Mouse (Mus musculus) forebrain, embryonic 13.5 days (tissue): ENCODE data around the gene Rubcnl. TPM values are rescaled to one million over a fixed set of nuclear protein-coding genes. Genes with fewer than 3 reads are reported as not detected.

Experiments used
- ATAC-seq: fragments of 200-750 bp; cut with Nextera tagmentation; 2 replicates; pipeline ENCODE4 v1.8.0; 2017
- H3K27ac ChIP-seq: fragments of 300-500 bp; sonication (generic); 2 replicates; pipeline ENCODE4 v1.5.1; 2015; ENCODE audit warnings: inconsistent platforms, mild to moderate bottlenecking, moderate library complexity
- H3K27me3 ChIP-seq: fragments of 300-500 bp; sonication (generic); 2 replicates; pipeline ENCODE4 v1.6.1; 2015; ENCODE audit warnings: mild to moderate bottlenecking, inconsistent platforms
- H3K36me3 ChIP-seq: fragments of 300-500 bp; sonication (generic); 2 replicates; pipeline ENCODE4 v1.6.1; 2015; ENCODE audit warnings: mild to moderate bottlenecking, inconsistent platforms; ENCODE audit not compliant: poor library complexity, severe bottlenecking
- H3K4me1 ChIP-seq: fragments of 300-500 bp; sonication (generic); 2 replicates; pipeline ENCODE4 v1.6.1; 2015; ENCODE audit warnings: inconsistent platforms
- H3K4me2 ChIP-seq: fragments of 300-500 bp; sonication (generic); 2 replicates; pipeline ENCODE4 v1.6.1; 2015; ENCODE audit warnings: inconsistent platforms, mild to moderate bottlenecking, moderate library complexity
- H3K4me3 ChIP-seq: fragments of 300-500 bp; sonication (generic); 2 replicates; pipeline ENCODE4 v1.5.1; 2015; ENCODE audit warnings: mild to moderate bottlenecking, inconsistent platforms
- H3K9ac ChIP-seq: fragments of 300-500 bp; sonication (generic); 2 replicates; pipeline ENCODE4 v1.6.1; 2015; ENCODE audit warnings: mild to moderate bottlenecking, inconsistent platforms
- H3K9me3 ChIP-seq: fragments of 300-500 bp; sonication (generic); replicated peaks from 2 replicates; pipeline ENCODE4 v1.6.1; 2016; ENCODE audit warnings: inconsistent platforms
- WGBS: fragments of 180-500 bp; shearing (Covaris S2); methylation state at CpG from one replicate; pipeline ENCODE4 v1.1.7; 2015; 5-methylcytosine and 5-hydroxymethylcytosine counted together
- polyA plus RNA-seq: library from polyadenylated mRNA; unstranded; fragments of >200 nt; fragmentation: Nextera tagmentation; extraction: Ambion mirVana; gene quantifications from 2 replicates; pipeline ENCODE4 v1.2.1, GENCODE M21; 2015

Gene Rubcnl
- polyA plus RNA-seq, result 0.13 and 0.21 TPM in 2 replicates

DNA sequence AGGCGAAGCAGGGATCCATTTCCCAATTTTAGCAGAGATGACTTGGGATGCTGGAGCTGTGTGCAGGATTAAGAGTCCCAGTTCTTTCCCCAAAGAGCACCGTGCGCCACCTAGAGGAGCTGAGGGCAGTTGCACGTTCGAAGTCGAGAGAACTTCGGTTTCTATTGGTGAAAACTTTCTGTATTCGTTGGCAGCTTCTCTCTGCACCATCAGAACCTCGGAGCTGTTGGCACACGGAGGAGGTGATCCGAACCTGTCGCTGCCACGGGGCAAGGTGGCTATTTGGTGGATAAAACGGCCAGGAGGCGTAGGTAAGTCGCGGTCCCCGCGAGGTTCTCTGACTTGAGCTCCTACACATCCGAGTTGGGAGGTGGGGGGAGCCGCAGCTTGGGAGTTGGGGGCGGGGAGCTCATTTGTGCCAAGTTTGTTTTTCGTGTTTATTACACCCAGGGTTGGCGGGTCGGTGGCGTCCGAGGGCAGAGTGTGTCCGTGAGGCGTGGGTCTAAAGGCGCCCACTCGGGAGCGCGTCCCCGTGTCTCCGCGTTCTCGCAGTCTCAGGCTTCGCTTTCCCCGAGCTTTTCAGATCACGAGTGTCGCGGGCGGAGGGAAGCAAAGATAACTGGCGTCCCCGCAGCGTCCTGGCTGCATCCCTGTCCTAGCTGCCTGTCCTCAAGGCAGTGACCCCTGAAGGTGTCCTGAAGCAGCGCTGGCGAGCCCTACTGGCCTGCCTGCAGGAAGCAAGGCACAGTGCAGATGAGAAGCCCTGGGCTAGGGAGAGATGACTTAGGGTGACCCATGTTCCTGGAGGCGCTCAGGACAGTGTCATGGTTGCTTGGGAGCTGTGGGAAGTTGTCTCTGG, at the start of gene Rubcnl:
Rubcnl (plus strand) TSS at position 172 of the 859 bp plus-strand sequence.
- peak; percentile 75 for ATAC-seq
- H3K27ac ChIP-seq, result no peak within 1 kb of the TSS
- 1% methylated on average over 49 of the region's 49 CpGs for whole genome bisulfite sequencing
- peak within 1 kb of the TSS; percentile 44 for H3K4me3 ChIP-seq
- peak within 1 kb of the TSS; percentile 90 for H3K4me2 ChIP-seq
- no peaks in the 10 kb centered on the region for H3K27me3 ChIP-seq
- peaks cover 8% of the 10 kb centered on the region; the same call in 1 of the 2 replicates for H3K4me1 ChIP-seq
- no peaks in the 10 kb centered on the region for H3K36me3 ChIP-seq
- H3K9ac ChIP-seq, result peak within 1 kb of the TSS; percentile 63
- H3K9me3 ChIP-seq, result no peaks in the 10 kb centered on the region

DNA sequence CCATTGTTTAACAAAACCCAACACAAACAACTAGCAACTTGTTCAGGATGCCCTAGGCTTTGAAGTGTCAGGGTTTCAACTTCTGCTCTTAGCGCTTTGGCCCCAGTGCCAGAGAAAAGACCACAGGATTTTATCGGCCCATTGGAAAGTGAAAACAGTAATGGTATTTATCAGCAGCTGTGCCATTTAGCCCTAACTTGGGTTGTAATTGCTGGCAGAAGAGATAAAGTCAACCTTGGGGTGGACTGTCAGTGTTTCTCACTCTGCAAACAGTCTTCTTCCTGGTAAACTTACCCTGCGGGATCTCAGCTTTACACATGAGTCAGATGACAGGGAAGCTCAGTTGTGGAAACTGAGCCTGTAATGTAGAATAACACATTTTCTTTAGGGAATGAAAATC, 43.6 kb upstream of the Rubcnl start:
- H3K36me3 ChIP-seq, result no peaks in the 10 kb centered on the region
- no peaks in the 10 kb centered on the region for H3K9me3 ChIP-seq
- no peaks in the 10 kb centered on the region for H3K4me1 ChIP-seq
- no peaks in the 10 kb centered on the region for H3K27me3 ChIP-seq
- no peak overlapping the region for H3K27ac ChIP-seq
- no peak overlapping the region for H3K4me2 ChIP-seq
- H3K9ac ChIP-seq, result no peak overlapping the region
- ATAC-seq, result no peak
- H3K4me3 ChIP-seq, result no peak overlapping the region
- 79% methylated on average over 3 of the region's 3 CpGs for WGBS

DNA sequence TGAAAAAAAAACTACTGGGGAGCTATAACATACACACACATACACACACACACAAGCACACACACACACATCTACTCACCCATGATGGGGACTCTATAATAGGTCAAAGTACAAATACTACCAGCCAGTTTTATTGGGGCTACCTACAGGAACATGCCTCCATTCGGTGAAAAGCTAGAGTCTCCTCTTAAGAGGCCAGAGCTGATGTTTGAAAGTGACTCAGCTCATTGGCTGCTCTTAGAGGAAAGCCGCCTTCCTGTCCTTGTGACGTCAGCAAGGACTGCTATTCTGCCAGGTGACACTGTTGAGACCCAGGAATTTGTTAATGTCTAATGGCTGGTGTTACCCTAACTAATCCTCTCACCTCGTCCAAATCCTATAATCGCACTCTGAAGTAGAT, 43.1 kb upstream of the Rubcnl start:
- no peak overlapping the region for H3K4me2 ChIP-seq
- H3K36me3 ChIP-seq, result no peaks in the 10 kb centered on the region
- no peak for ATAC-seq
- H3K4me3 ChIP-seq, result no peak overlapping the region
- no peak overlapping the region for H3K9ac ChIP-seq
- no peaks in the 10 kb centered on the region for H3K27me3 ChIP-seq
- no peak overlapping the region for H3K27ac ChIP-seq
- no peaks in the 10 kb centered on the region for H3K9me3 ChIP-seq
- no peaks in the 10 kb centered on the region for H3K4me1 ChIP-seq
- 90% methylated on average over 5 of the region's 5 CpGs for WGBS

DNA sequence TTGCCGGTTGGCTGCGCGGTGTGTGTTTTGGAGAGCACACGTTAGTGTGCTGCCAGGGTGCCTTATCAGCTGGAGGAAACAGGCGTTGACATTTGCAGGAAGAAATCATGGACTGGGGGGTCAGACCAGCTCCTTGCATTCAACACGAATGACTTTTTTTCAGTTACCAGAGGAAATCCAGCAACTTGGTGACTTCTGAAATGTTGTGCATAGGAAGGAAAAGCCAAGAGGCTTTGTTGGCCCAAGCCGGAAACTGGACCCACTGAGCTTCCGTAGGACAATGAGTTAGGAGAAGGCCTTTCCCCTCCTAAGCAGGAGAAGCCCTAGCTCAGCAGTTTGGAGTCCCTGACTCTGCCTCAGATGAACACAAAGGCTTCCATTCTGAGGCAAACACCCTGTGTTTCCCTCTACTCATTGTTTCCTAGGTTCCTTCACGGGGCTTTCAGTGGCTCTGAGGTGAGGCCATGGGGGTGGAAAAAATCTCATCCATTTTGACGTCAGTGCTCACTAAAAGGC, 41.6 kb upstream of the Rubcnl start:
- Histone ChIP-seq H3K9ac (no peak overlapping the region), H3K4me1 (no peaks in the 10 kb centered on the region), H3K36me3 (no peaks in the 10 kb centered on the region), H3K27me3 (no peaks in the 10 kb centered on the region), H3K4me2 (no peak overlapping the region), H3K9me3 (no peaks in the 10 kb centered on the region), H3K27ac (no peak overlapping the region), H3K4me3 (no peak overlapping the region)
- no peak for ATAC-seq
- WGBS, result 76% methylated on average over 10 of the region's 10 CpGs

DNA sequence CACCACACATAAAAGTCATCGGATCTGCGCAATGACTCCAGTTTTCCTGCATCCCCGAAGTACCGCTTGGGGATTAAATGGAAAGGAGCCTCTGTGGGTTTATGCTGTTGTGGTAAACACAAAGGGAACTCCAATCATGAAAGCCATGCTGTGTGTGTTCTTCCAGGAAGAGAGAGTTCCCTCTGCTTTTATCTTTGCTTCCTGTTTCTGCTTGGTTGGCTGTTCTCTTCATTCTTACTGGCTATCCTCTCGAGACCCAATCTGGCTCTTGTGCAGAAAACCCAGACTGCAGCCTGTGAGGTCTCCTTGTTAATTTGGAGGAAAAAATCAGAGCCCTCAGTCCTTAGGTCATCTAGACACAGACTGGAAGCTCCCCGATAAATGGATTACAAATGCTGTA, 38.9 kb upstream of the Rubcnl start:
- no peak overlapping the region for H3K9ac ChIP-seq
- H3K4me1 ChIP-seq, result no peaks in the 10 kb centered on the region
- 71% methylated on average over 6 of the region's 6 CpGs for WGBS
- H3K36me3 ChIP-seq, result no peaks in the 10 kb centered on the region
- no peaks in the 10 kb centered on the region for H3K27me3 ChIP-seq
- no peak overlapping the region for H3K4me3 ChIP-seq
- ATAC-seq, result no peak
- H3K9me3 ChIP-seq, result no peaks in the 10 kb centered on the region
- no peak overlapping the region for H3K27ac ChIP-seq
- H3K4me2 ChIP-seq, result no peak overlapping the region

DNA sequence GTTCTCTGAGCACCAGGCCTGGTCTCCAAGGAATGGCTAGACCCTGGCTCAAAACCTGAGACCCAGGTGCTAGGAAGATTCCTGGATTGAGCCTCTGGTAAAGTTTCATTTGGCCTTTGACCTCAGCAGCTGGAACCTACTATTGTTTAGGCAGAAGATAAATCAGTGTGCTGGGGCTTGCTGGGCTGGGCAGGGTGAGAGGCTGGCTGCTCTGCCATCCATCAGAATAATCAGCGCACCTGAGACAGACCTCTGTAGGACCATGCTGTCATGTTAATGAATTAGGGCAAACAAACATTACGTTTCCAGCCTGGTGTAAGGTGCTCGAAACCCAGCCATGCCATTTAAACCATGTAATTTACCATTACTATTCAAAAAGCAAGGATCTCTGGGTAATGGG, 34.8 kb upstream of the Rubcnl start:
- Histone ChIP-seq H3K27me3 (no peaks in the 10 kb centered on the region), H3K36me3 (no peaks in the 10 kb centered on the region), H3K4me2 (no peak overlapping the region), H3K4me1 (no peaks in the 10 kb centered on the region), H3K27ac (no peak overlapping the region), H3K9me3 (no peaks in the 10 kb centered on the region), H3K4me3 (no peak overlapping the region), H3K9ac (no peak overlapping the region)
- ATAC-seq, result no peak
- WGBS, result 68% methylated on average over 3 of the region's 3 CpGs

DNA sequence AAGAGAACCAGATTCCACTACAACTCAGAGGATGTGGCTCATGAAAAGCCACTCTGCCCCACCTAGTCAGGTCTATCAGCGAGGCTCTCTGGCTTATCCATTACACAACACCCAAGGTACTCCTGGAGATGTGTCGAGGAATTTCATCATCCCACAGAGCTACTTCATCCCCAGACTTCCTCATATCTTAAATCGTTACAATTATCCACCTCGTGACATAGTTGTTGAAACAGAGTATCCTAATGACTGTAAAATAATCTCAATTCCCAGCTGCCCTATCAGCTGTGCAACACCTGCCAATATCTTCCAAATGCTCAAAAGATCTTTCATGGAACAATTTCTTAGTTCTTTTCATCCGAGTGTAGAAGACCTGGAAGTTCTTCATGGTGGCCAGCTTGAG, 32.7 kb upstream of the Rubcnl start:
- no peaks in the 10 kb centered on the region for H3K36me3 ChIP-seq
- no peak overlapping the region for H3K9ac ChIP-seq
- no peaks in the 10 kb centered on the region for H3K27me3 ChIP-seq
- no peak overlapping the region for H3K4me3 ChIP-seq
- no peak overlapping the region for H3K4me2 ChIP-seq
- H3K4me1 ChIP-seq, result no peaks in the 10 kb centered on the region
- ATAC-seq, result no peak
- 87% methylated on average over 5 of the region's 5 CpGs for WGBS
- no peak overlapping the region for H3K27ac ChIP-seq
- no peaks in the 10 kb centered on the region for H3K9me3 ChIP-seq

DNA sequence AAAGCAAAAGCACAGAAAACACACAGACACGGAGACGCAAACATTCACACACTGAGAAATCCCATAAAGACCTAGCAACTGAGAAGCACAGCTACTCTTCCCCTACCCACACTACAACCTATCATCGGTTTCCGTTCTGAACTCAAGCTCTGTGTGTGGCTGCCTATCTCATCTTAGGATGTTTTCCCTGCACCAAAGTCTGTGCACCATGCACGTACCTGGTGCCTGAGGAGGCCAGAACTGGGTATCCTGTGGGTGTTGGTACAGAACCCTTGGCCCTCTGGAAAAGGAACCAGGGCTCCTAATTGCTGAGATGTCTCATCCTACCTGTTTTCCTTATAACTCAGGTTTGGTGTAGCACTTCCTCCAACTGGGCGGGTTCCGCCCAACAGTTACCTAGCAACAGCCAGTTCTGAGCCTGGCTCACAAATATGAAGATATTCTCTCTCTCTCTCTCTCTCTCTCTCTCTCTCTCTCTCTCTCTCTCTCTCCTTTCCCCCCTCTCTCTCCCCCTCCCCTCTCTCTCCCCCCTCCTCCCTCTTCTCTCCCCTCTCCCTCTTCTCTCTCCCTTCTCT, 30.9 kb upstream of the Rubcnl start:
- no peak overlapping the region for H3K27ac ChIP-seq
- H3K9me3 ChIP-seq, result no peaks in the 10 kb centered on the region
- H3K27me3 ChIP-seq, result no peaks in the 10 kb centered on the region
- no peak overlapping the region for H3K4me2 ChIP-seq
- 78% methylated on average over 7 of the region's 7 CpGs for WGBS
- no peak overlapping the region for H3K4me3 ChIP-seq
- H3K4me1 ChIP-seq, result no peaks in the 10 kb centered on the region
- H3K36me3 ChIP-seq, result no peaks in the 10 kb centered on the region
- H3K9ac ChIP-seq, result no peak overlapping the region
- ATAC-seq, result no peak

DNA sequence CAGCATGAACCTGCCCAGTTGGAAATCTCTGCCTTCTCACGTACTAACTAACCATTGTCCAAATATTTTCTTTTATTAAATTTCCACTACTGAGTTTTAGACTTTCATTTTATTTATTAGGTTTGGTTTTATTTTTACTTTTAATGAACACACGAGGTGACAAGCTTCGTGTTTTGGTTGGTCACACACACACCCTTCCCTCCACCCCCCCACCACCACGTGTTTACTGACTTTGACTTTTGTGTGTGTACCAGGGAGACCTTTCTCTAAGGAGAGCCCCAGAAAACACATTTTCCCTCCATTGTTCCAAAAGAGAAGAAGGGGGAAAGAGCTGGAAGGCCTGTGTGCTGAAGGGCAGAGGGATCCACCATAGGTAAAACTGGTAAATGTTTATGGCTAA, 30.2 kb upstream of the Rubcnl start:
- Histone ChIP-seq H3K4me3 (no peak overlapping the region), H3K36me3 (no peaks in the 10 kb centered on the region), H3K9me3 (no peaks in the 10 kb centered on the region), H3K4me1 (no peaks in the 10 kb centered on the region), H3K9ac (no peak overlapping the region), H3K27me3 (no peaks in the 10 kb centered on the region), H3K4me2 (no peak overlapping the region), H3K27ac (no peak overlapping the region)
- no peak for ATAC-seq
- WGBS, result 69% methylated on average over 4 of the region's 4 CpGs

DNA sequence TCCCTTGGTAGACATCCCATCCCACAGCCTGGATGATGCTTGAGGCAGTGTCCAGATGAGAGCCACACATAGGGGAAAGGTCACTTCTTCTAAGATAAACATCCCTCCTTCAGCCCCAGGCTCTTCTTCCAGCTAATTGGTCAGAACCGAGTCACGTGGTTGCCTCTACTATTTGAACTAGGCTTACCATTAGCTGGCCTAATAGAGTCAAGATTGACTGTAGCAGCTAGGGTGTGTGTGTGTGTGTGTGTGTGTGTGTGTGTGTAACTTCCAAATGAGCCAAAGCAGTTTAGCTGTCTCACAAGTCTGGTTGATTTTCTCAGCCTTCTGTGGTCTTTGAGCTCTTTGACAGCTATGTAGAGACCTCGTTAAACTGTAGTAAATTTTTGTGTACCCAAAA, 29.3 kb upstream of the Rubcnl start:
- Histone ChIP-seq H3K9ac (no peak overlapping the region), H3K4me3 (no peak overlapping the region), H3K27ac (no peak overlapping the region), H3K36me3 (no peaks in the 10 kb centered on the region), H3K9me3 (no peaks in the 10 kb centered on the region), H3K27me3 (no peaks in the 10 kb centered on the region), H3K4me2 (no peak overlapping the region), H3K4me1 (no peaks in the 10 kb centered on the region)
- WGBS, result 67% methylated on average over 3 of the region's 3 CpGs
- no peak for ATAC-seq

DNA sequence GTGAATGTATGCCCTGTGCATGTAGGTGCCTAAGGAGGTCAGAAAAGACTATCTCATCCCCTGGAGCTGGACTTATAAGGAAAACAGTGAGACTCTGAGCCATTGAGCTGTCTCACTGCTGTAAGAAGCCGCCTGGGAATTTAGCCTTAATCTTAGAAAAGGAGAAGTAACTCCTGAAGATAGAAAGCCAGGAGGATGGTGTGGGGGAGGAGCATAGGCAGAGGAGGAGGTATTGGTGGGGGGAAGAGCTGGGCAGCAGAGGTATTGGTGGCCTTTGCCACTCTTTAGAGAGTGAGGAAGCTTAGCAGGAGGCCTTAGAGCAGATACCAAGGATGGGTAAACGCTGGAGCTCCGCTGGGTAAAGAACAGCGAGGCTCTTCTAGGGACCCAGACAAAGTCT, 26.5 kb upstream of the Rubcnl start:
- no peak for ATAC-seq
- Histone ChIP-seq H3K9ac (no peak overlapping the region), H3K9me3 (no peaks in the 10 kb centered on the region), H3K36me3 (no peaks in the 10 kb centered on the region), H3K4me1 (no peaks in the 10 kb centered on the region), H3K4me3 (no peak overlapping the region), H3K27me3 (no peaks in the 10 kb centered on the region), H3K4me2 (no peak overlapping the region), H3K27ac (no peak overlapping the region)
- WGBS, result 38% methylated on average over 4 of the region's 4 CpGs

DNA sequence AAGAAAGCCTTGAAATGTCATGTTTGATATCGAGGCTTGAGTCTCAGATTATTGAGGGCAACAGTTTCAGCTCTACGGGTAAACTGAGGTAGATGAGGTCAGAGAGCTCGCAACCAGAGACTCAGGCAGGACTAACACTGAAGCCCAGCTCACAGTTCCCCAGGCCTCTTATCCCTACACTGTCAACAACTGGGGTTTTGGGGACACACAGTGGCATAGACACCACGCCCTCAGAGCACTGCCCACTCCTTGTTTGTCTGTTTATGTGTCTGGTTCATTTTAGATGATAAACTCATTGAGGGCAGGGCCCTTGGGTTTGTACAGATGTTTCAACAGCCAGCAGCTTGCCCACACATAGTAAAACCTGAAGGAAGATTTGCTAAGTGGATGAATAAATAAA, 25.9 kb upstream of the Rubcnl start:
- H3K36me3 ChIP-seq, result no peaks in the 10 kb centered on the region
- ATAC-seq, result no peak
- H3K4me3 ChIP-seq, result no peak overlapping the region
- no peaks in the 10 kb centered on the region for H3K9me3 ChIP-seq
- H3K4me1 ChIP-seq, result no peaks in the 10 kb centered on the region
- H3K27ac ChIP-seq, result no peak overlapping the region
- H3K9ac ChIP-seq, result no peak overlapping the region
- 93% methylated on average over 4 of the region's 4 CpGs for WGBS
- H3K27me3 ChIP-seq, result no peaks in the 10 kb centered on the region
- no peak overlapping the region for H3K4me2 ChIP-seq
